Comparison of ENCODE assay signal across 32 mouse cellular contexts in genomic region chr8:82444897-82445296, GRCm38 (mm10).
"Had no signal": no experiment of that assay in that cellular context is flagged by ENCODE, and none has a peak within 500 bp of the region (broad histone marks: within the 10 kb centered on the region; RNA-seq: fewer than 3 reads in every experiment).

No protein-coding gene starts in this region.

- H3K9ac ChIP-seq: limb, embryonic 12.5 days; limb, embryonic 13.5 days; limb, embryonic 15.5 days; liver, embryonic 12.5 days; liver, embryonic 13.5 days; liver, embryonic 14.5 days; liver, embryonic 15.5 days; lung, embryonic 14.5 days; lung, embryonic 15.5 days; midbrain, embryonic 12.5 days; midbrain, embryonic 13.5 days; midbrain, embryonic 15.5 days; neural tube, embryonic 12.5 days had no signal

- H3K4me3 ChIP-seq: left cerebral cortex, adult 2 months; limb, embryonic 10.5 days; limb, embryonic 12.5 days; limb, embryonic 13.5 days; limb, embryonic 15.5 days; liver, embryonic 12.5 days; liver, embryonic 13.5 days; liver, embryonic 15.5 days; lung, embryonic 15.5 days; megakaryocyte, embryonic 14.5 days; midbrain, embryonic 10.5 days; midbrain, embryonic 12.5 days; midbrain, embryonic 13.5 days; midbrain, embryonic 15.5 days; myocyte; neural tube, embryonic 12.5 days had no signal

- H3K4me1 ChIP-seq: limb, embryonic 10.5 days; limb, embryonic 12.5 days; limb, embryonic 13.5 days; limb, embryonic 15.5 days; liver, embryonic 12.5 days; liver, embryonic 13.5 days; liver, embryonic 15.5 days; lung, embryonic 15.5 days; megakaryocyte, embryonic 14.5 days; midbrain, embryonic 10.5 days; midbrain, embryonic 12.5 days; midbrain, embryonic 13.5 days; midbrain, embryonic 15.5 days; neural tube, embryonic 12.5 days had no signal

- H3K27ac ChIP-seq: left cerebral cortex, adult 2 months; limb, embryonic 10.5 days; limb, embryonic 12.5 days; limb, embryonic 13.5 days; limb, embryonic 15.5 days; liver, embryonic 12.5 days; liver, embryonic 13.5 days; liver, embryonic 14.5 days; liver, embryonic 15.5 days; lung, embryonic 15.5 days; macrophage; midbrain, embryonic 10.5 days; midbrain, embryonic 12.5 days; midbrain, embryonic 13.5 days; midbrain, embryonic 15.5 days; neural tube, embryonic 12.5 days had no signal

- H3K27me3 ChIP-seq: limb, embryonic 12.5 days; limb, embryonic 13.5 days; limb, embryonic 15.5 days; liver, embryonic 12.5 days; liver, embryonic 13.5 days; liver, embryonic 15.5 days; lung, embryonic 15.5 days; megakaryocyte, embryonic 14.5 days; midbrain, embryonic 12.5 days; midbrain, embryonic 13.5 days; midbrain, embryonic 15.5 days; neural tube, embryonic 12.5 days had no signal

- H3K9me3 ChIP-seq: limb, embryonic 10.5 days; limb, embryonic 12.5 days; limb, embryonic 13.5 days; limb, embryonic 15.5 days; liver, embryonic 12.5 days; liver, embryonic 13.5 days; liver, embryonic 15.5 days; lung, embryonic 15.5 days; megakaryocyte, embryonic 14.5 days; midbrain, embryonic 10.5 days; midbrain, embryonic 12.5 days; midbrain, embryonic 13.5 days; midbrain, embryonic 15.5 days; neural tube, embryonic 12.5 days had no signal

- DNase-seq: left cerebral cortex, postnatal 4 days; liver; liver, embryonic 13.5 days; lung, adult 18-20 months; lung, adult 2 months; lung, embryonic 14.5 days; lung, postnatal 10 days; lung, postnatal 14 days; lung, postnatal 36 days; lung, postnatal 4 days; midbrain, embryonic 14.5 days had no signal

- H3K36me3 ChIP-seq: limb, embryonic 10.5 days; limb, embryonic 12.5 days; limb, embryonic 13.5 days; limb, embryonic 15.5 days; liver, embryonic 12.5 days; liver, embryonic 13.5 days; liver, embryonic 15.5 days; lung, embryonic 15.5 days; midbrain, embryonic 10.5 days; midbrain, embryonic 12.5 days; midbrain, embryonic 13.5 days; midbrain, embryonic 15.5 days; neural tube, embryonic 12.5 days had no signal

- ATAC-seq: liver, embryonic 12.5 days; lung, postnatal 0 days; midbrain, embryonic 13.5 days; midbrain, embryonic 15.5 days; midbrain, embryonic 16.5 days had no signal

- H3K4me2 ChIP-seq: limb, embryonic 12.5 days; limb, embryonic 13.5 days; limb, embryonic 15.5 days; liver, embryonic 11.5 days; liver, embryonic 12.5 days; liver, embryonic 13.5 days; liver, embryonic 15.5 days; lung, embryonic 14.5 days; lung, embryonic 15.5 days; midbrain, embryonic 11.5 days; midbrain, embryonic 12.5 days; midbrain, embryonic 13.5 days; midbrain, embryonic 15.5 days; neural tube, embryonic 12.5 days had no signal
